Mouse (Mus musculus) forebrain, embryonic 12.5 days (tissue): Measurements from ENCODE around the gene Vmn2r8. TPM values are rescaled to one million over a fixed set of nuclear protein-coding genes. Genes with fewer than 3 reads are reported as not detected.

Experiments used
- ATAC-seq: fragments of 200-750 bp; cut with Nextera tagmentation; 2 replicates; pipeline ENCODE4 v1.8.0; 2017; ENCODE audit warnings: moderate TSS enrichment; ENCODE audit not compliant: low FRiP score
- H3K27ac ChIP-seq: fragments of 300-500 bp; sonication (generic); 2 replicates; pipeline ENCODE4 v1.5.1; 2016; ENCODE audit warnings: mild to moderate bottlenecking
- H3K27me3 ChIP-seq: fragments of 300-500 bp; sonication (generic); 2 replicates; pipeline ENCODE4 v1.6.1; 2016; ENCODE audit warnings: mild to moderate bottlenecking
- H3K36me3 ChIP-seq: fragments of 300-500 bp; sonication (generic); replicated peaks from 2 replicates; pipeline ENCODE4 v1.6.1; 2016; ENCODE audit warnings: mild to moderate bottlenecking
- H3K4me1 ChIP-seq: fragments of 300-500 bp; sonication (generic); 2 replicates; pipeline ENCODE4 v1.6.1; 2016
- H3K4me2 ChIP-seq: fragments of 300-500 bp; sonication (generic); 2 replicates; pipeline ENCODE4 v1.6.1; 2016; ENCODE audit warnings: mild to moderate bottlenecking, moderate library complexity
- H3K4me3 ChIP-seq: fragments of 300-500 bp; sonication (generic); replicated peaks from 2 replicates; pipeline ENCODE4 v1.5.1; 2016; ENCODE audit warnings: mild to moderate bottlenecking
- H3K9ac ChIP-seq: fragments of 300-500 bp; sonication (generic); 2 replicates; pipeline ENCODE4 v1.6.1; 2016; ENCODE audit warnings: mild to moderate bottlenecking
- H3K9me3 ChIP-seq: fragments of 300-500 bp; sonication (generic); 2 replicates; pipeline ENCODE4 v1.6.1; 2016
- WGBS: fragments of 180-500 bp; shearing (Covaris S2); methylation state at CpG from one replicate; pipeline ENCODE4 v1.1.7; 2016; 5-methylcytosine and 5-hydroxymethylcytosine counted together
- polyA plus RNA-seq: library from polyadenylated mRNA; unstranded; fragments of >200 nt; fragmentation: Nextera tagmentation; extraction: Ambion mirVana; gene quantifications from 2 replicates; pipeline ENCODE4 v1.2.1, GENCODE M21; 2016

The Vmn2r8 gene
- polyA plus RNA-seq, 1 experiment from 2014 or later = not detected

DNA sequence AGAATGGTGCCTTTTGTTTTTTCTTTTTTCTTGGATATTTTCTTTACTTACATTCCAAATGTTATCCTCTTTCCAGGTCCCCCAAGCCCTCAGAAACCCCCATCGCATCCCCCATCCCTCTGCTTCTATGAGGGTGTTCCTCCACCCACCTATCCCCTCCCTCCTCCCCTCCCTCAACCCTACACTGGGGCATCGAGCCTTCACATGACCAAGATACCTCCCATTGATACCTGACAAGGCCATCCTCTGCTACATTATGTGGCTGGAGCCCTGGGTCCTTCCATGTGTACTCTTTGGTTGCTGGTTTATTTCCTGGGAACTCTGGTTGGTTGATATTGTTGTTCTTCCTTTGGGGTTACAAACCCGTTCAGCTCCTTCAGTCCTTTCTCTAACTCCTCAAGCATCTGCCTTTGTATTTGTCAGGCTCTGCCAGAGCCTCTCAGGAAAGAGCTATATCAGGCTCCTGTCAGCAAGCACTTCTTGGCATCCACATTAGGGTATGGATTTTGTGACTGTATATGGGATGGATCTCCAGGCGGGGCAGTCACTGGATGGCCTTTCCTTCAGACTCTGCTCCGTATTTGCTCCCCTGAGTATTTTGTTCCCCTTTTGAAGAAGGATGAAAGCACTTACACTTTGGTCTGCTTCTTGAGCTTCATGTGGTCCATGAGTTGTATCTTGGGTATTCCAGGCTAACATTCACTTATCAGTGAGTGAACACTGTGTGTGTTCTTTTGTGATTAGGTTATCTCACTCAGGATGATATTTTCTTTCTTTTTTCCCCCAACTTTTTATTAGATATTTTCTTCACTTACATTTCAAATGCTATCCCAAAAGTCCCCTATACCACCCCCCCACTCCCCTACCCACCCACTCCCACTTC is 58.1 kb downstream of the Vmn2r8 start:
- Histone ChIP-seq H3K36me3 (no peaks in the 10 kb centered on the region), H3K27ac (no peak overlapping the region), H3K4me3 (no peak overlapping the region), H3K4me2 (no peak overlapping the region), H3K27me3 (0 out of 2 replicates have a peak, but pooled peaks cover 3% of the 10 kb centered on the region), H3K4me1 (no peaks in the 10 kb centered on the region), H3K9me3 (no peaks in the 10 kb centered on the region), H3K9ac (no peak overlapping the region)
- WGBS = 75% methylated on average over 5 of the region's 5 CpGs
- ATAC-seq = no peak

DNA sequence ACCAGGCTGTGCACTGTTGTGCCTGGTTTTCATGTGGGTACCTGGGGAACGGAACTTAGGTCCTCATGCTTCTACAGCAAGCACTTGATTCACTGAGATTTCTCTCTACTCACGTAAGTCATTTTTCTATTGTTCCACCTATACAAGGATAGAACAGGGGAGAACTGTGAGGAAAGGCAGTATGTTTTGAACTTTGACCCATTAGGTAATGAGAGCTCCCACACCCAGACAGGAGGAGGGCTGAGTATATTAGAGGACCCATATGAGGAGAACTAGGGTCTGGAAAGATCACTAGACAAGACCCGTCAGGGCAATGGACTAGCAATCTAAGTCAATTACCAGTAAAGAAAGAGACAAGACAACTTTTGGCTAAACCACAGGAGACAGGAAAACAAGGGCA is 64.0 kb downstream of the Vmn2r8 start:
- no peaks in the 10 kb centered on the region for H3K36me3 ChIP-seq
- no peaks in the 10 kb centered on the region for H3K4me1 ChIP-seq
- H3K9me3 ChIP-seq = no peaks in the 10 kb centered on the region
- no peak overlapping the region for H3K4me3 ChIP-seq
- no peaks in the 10 kb centered on the region for H3K27me3 ChIP-seq
- no peak overlapping the region for H3K27ac ChIP-seq
- WGBS = 87% methylated on average over 3 of the region's 3 CpGs
- H3K9ac ChIP-seq = no peak overlapping the region
- no peak overlapping the region for H3K4me2 ChIP-seq
- ATAC-seq = no peak

DNA sequence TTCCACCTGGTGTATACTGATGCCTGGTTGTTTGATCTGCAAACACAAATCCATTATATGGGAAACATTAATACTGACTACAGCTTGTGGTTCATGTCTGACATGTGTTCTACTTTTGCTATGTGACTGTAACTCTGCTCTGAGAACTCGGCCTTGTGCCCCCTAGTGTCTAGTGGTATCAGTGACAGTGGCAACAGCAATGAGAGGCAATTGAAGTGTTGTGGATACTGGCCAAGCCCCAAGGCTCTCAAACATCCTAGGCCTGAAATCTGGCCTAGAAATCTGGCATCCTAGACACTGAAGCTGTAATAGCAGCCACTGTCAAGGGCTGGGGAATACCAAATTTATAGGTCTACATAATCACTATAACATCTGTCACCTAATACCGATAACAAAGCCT is 64.8 kb downstream of the Vmn2r8 start:
- no peaks in the 10 kb centered on the region for H3K4me1 ChIP-seq
- H3K4me2 ChIP-seq = no peak overlapping the region
- no peaks in the 10 kb centered on the region for H3K27me3 ChIP-seq
- ATAC-seq = no peak
- 72% methylated on average over 2 of the region's 2 CpGs for WGBS
- no peak overlapping the region for H3K9ac ChIP-seq
- H3K4me3 ChIP-seq = no peak overlapping the region
- H3K9me3 ChIP-seq = no peaks in the 10 kb centered on the region
- H3K36me3 ChIP-seq = no peaks in the 10 kb centered on the region
- H3K27ac ChIP-seq = no peak overlapping the region

DNA sequence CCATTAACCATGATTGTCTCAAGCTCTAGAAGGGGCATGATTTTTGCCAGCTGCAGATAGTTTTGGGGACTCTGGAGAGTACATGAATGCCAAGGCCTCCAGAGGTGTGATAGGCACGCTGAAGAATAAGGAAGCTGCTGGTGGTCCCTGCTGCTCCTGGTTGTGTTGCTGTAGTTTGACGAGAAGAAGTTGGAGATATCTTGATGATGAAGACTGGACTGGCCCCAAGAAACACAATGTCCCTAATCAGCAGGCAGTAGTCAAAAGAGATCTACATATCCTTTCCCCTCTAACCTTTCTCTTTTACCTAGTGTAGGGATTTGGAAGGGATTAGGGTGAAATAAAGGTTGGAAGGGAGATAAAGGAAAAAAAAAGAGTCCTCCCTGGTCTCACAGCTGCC is 66.1 kb downstream of the Vmn2r8 start:
- WGBS = 55% methylated on average over 2 of the region's 2 CpGs
- Histone ChIP-seq H3K4me3 (no peak overlapping the region), H3K4me2 (no peak overlapping the region), H3K27me3 (no peaks in the 10 kb centered on the region), H3K36me3 (no peaks in the 10 kb centered on the region), H3K4me1 (no peaks in the 10 kb centered on the region), H3K27ac (no peak overlapping the region), H3K9ac (no peak overlapping the region), H3K9me3 (no peaks in the 10 kb centered on the region)
- no peak for ATAC-seq

GRCm38 (mm10) chr5:108741844-108742243 is 66.8 kb downstream of the Vmn2r8 start:
- no peaks in the 10 kb centered on the region for H3K9me3 ChIP-seq
- no peak for ATAC-seq
- no peaks in the 10 kb centered on the region for H3K4me1 ChIP-seq
- no peak overlapping the region for H3K27ac ChIP-seq
- 83% methylated on average over 2 of the region's 2 CpGs for WGBS
- no peaks in the 10 kb centered on the region for H3K27me3 ChIP-seq
- H3K4me3 ChIP-seq = no peak overlapping the region
- H3K9ac ChIP-seq = no peak overlapping the region
- no peak overlapping the region for H3K4me2 ChIP-seq
- H3K36me3 ChIP-seq = no peaks in the 10 kb centered on the region

Other genes with a start within 250 kb of the Vmn2r8 start
- gene Gak, start 179.1 kb downstream of the Vmn2r8 start, polyA plus RNA-seq = 57.7 and 61.0 TPM in 2 replicates
- gene Tmem175, start 179.1 kb downstream of the Vmn2r8 start, polyA plus RNA-seq = 19.6 and 20.0 TPM in 2 replicates
- gene Idua, start 148.5 kb downstream of the Vmn2r8 start, polyA plus RNA-seq = 9.5 and 9.6 TPM in 2 replicates
- 19.7 and 20.7 TPM in 2 replicates for gene Dgkq, start 139.2 kb downstream of the Vmn2r8 start, polyA plus RNA-seq
- 1.2 TPM in 2 replicates for gene Slc26a1, start 133.3 kb downstream of the Vmn2r8 start, polyA plus RNA-seq
- gene Fgfrl1, start 116.5 kb downstream of the Vmn2r8 start, polyA plus RNA-seq = 17.6 and 19.3 TPM in 2 replicates
- gene Rnf212, start 33.9 kb downstream of the Vmn2r8 start, polyA plus RNA-seq = 0.29 TPM in 1 of 2 replicates, not detected in the other
- not detected in 2 replicates for gene Tmed11, start 13.5 kb downstream of the Vmn2r8 start, polyA plus RNA-seq
- not detected in 2 replicates for gene Vmn2r9, start 43.8 kb upstream of the Vmn2r8 start, polyA plus RNA-seq
- gene Vmn2r10, start 197.7 kb upstream of the Vmn2r8 start, polyA plus RNA-seq = not detected in 2 replicates